8 mouse cellular contexts compared by ENCODE assay signal in the genomic region with DNA sequence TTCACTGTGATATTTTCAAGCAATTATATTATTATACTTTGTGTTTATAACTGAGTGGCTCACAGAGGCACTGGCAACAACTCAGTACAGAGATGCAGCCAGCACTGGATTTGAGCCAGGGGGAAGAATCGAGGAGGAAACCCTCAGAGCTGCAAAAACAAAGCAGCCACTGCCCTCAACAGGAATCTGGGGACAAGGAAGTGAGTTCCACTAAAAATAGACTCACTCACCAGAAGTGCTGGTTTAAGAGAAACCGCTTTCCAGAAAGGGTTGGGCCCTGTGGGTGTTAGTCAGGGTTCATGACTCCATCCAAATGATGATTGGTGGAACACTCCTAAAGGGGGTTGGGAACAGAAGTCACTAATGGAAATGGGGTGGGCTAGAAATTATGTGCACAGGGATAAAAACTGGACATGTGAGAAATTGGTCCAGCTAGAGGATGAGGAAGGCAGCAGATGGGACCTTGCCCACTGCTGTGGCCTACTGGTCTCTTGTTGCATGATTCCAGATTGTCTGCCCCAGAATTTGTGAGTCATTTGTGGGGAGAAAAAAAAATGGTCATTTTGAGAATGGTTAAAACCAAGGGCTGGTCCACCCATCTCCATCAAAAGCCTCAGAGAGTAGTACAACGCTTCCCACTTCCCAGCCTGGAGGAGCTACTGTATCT. TPM values are rescaled to one million over a fixed set of nuclear protein-coding genes. Genes with fewer than 3 reads are reported as not detected.
DNase-seq lines count a peak whose midpoint lies in the region; ATAC-seq and TF ChIP-seq lines count a peak whose summit lies in the region.

No protein-coding gene starts in this region.

- 26% methylated on average over 3 of the region's 3 CpGs for WGBS in liver, embryonic 15.5 days (ENCODE audit: insufficient replicate concordance)
- 65% methylated on average over 3 of the region's 3 CpGs for WGBS in forebrain, embryonic 16.5 days

- peaks cover 2% of the 10 kb centered on the region for H3K4me1 ChIP-seq in embryonic fibroblast, embryonic 13.5 days (ENCODE audit: control insufficient read depth, insufficient read depth, low read length)
- H3K4me1 ChIP-seq in liver, embryonic 15.5 days (replicated peaks), result no peaks in the 10 kb centered on the region
- H3K4me1 ChIP-seq in forebrain, embryonic 16.5 days (replicated peaks; ENCODE audit: control insufficient read depth, insufficient read depth, low read length), result no peaks in the 10 kb centered on the region

- H3K27me3 ChIP-seq in liver, embryonic 15.5 days, result no peaks in the 10 kb centered on the region
- no peaks in the 10 kb centered on the region for H3K27me3 ChIP-seq in forebrain, embryonic 16.5 days (replicated peaks; ENCODE audit: control insufficient read depth, insufficient read depth, low read length)

- ATAC-seq in hematopoietic stem cell, adult 5-6 weeks (replicated peaks in 1 of 2; ENCODE audit: insufficient read depth in 1 of 2, low FRiP score in 2 of 2, low TSS enrichment in 1 of 2, low read depth in 1 of 2, poor library complexity in 2 of 2, severe bottlenecking in 2 of 2), result peak; percentile 85 to 91
- 0 out of 2 replicates have a peak, but pooled peaks have one; percentile 31 for ATAC-seq in liver, embryonic 15.5 days (ENCODE audit: insufficient read depth)
- ATAC-seq in forebrain, embryonic 16.5 days, result no peak

- H3K9me3 ChIP-seq in liver, embryonic 15.5 days (replicated peaks), result no peaks in the 10 kb centered on the region
- no peaks in the 10 kb centered on the region for H3K9me3 ChIP-seq in forebrain, embryonic 16.5 days (ENCODE audit: control insufficient read depth, low read length)

- H3K27ac ChIP-seq in embryonic fibroblast, embryonic 13.5 days (ENCODE audit: insufficient read depth, low read length), result peak overlapping the region; percentile 90
- H3K27ac ChIP-seq in liver, embryonic 15.5 days (replicated peaks), result no peak overlapping the region
- H3K27ac ChIP-seq in forebrain, embryonic 16.5 days (ENCODE audit: low read length), result no peak overlapping the region

- peak; percentile 15 for DNase-seq in right cerebral cortex, postnatal 14 days
- no peak for DNase-seq in right cerebral cortex, postnatal 25 days
- DNase-seq in urinary bladder, postnatal 36 days (ENCODE audit: low spot score in 2 of 2), result peak; percentile 69 to 81
- no peak for DNase-seq in yolk sac, embryonic 10.5 days (ENCODE audit: low spot score)

- TF ChIP-seq POLR2A in embryonic fibroblast, embryonic 13.5 days (IDR thresholded peaks at IDR 0.05; ENCODE audit: low read depth, low read length), result no peak

- H3K4me3 ChIP-seq in embryonic fibroblast, embryonic 13.5 days (ENCODE audit: insufficient read depth, low read length), result no peak overlapping the region
- no peak overlapping the region for H3K4me3 ChIP-seq in liver, embryonic 15.5 days (replicated peaks)
- no peak overlapping the region for H3K4me3 ChIP-seq in forebrain, embryonic 16.5 days (replicated peaks; ENCODE audit: low read length)

- H3K9ac ChIP-seq in liver, embryonic 15.5 days, result no peak overlapping the region
- H3K9ac ChIP-seq in forebrain, embryonic 16.5 days (replicated peaks; ENCODE audit: low read depth, low read length), result no peak overlapping the region

- no peak overlapping the region for H3K4me2 ChIP-seq in liver, embryonic 15.5 days
- H3K4me2 ChIP-seq in forebrain, embryonic 16.5 days (ENCODE audit: low read length), result no peak overlapping the region

- no peak for TF ChIP-seq CTCF in embryonic fibroblast, embryonic 13.5 days (IDR thresholded peaks at IDR 0.05; ENCODE audit: borderline replicate concordance, insufficient read depth, low read length)

- no peaks in the 10 kb centered on the region for H3K36me3 ChIP-seq in liver, embryonic 15.5 days (replicated peaks)
- H3K36me3 ChIP-seq in forebrain, embryonic 16.5 days (ENCODE audit: control insufficient read depth, insufficient read depth), result no peaks in the 10 kb centered on the region

RNA-seq across cellular contexts. Expression of gene Xdh, which starts 20.5 kb away (rescaled TPM):
- polyA plus RNA-seq in embryonic fibroblast, embryonic 13.5 days (2011; ENCODE audit: insufficient read length, low read depth, missing spikeins), result 4.8 and 8.6 TPM in 2 replicates
- 7.8 and 17.8 TPM in 2 replicates for total RNA-seq in hematopoietic stem cell, adult 5-6 weeks (2017)
- 4.2 and 4.9 TPM in 2 replicates for polyA plus RNA-seq in liver, embryonic 15.5 days (2015; fragmentation: Nextera tagmentation; extraction: Ambion mirVana)
- 0.29 and 0.47 TPM in 2 replicates for polyA plus RNA-seq in forebrain, embryonic 16.5 days (2015; fragmentation: Nextera tagmentation; extraction: Ambion mirVana)

Comparison
In these comparisons a context has a peak if more than half of its experiments do, and no peak if none do; other contexts are left out.
1. DNase-seq: peak in right cerebral cortex, postnatal 14 days (single experiment) and urinary bladder, postnatal 36 days (2 of 2); none in right cerebral cortex, postnatal 25 days (single experiment) and yolk sac, embryonic 10.5 days (single experiment).